Mouse (Mus musculus) lung, embryonic 14.5 days (tissue): Measurements from ENCODE around the gene Cript. TPM values are rescaled to one million over a fixed set of nuclear protein-coding genes. Genes with fewer than 3 reads are reported as not detected.

Experiments used
- ATAC-seq: fragments of 200-750 bp; cut with Nextera tagmentation; 2 replicates; pipeline ENCODE4 v1.8.0; 2017; ENCODE audit warnings: mild to moderate bottlenecking, moderate TSS enrichment, moderate library complexity; ENCODE audit not compliant: insufficient read depth
- DNase-seq: peaks from one replicate; pipeline ENCODE4 v3.0.0-alpha.2; 2015
- H3K27ac ChIP-seq: fragments of 300-500 bp; sonication (generic); 2 replicates; pipeline ENCODE4 v1.5.1; 2014; ENCODE audit warnings: low read depth, mild to moderate bottlenecking, moderate library complexity
- H3K27me3 ChIP-seq: fragments of 300-500 bp; sonication (generic); 2 replicates; pipeline ENCODE4 v1.6.1; 2014; ENCODE audit warnings: low read length, control low read depth; ENCODE audit not compliant: insufficient read depth
- H3K36me3 ChIP-seq: fragments of 300-500 bp; sonication (generic); 2 replicates; pipeline ENCODE4 v1.6.1; 2014; ENCODE audit warnings: control low read depth; ENCODE audit not compliant: insufficient read depth
- H3K4me1 ChIP-seq: fragments of 300-500 bp; sonication (generic); 2 replicates; pipeline ENCODE4 v1.6.1; 2014; ENCODE audit warnings: antibody characterized with exemption, control low read depth; ENCODE audit not compliant: insufficient read depth
- H3K4me2 ChIP-seq: fragments of 300-500 bp; sonication (generic); 2 replicates; pipeline ENCODE4 v1.6.1; 2014; ENCODE audit warnings: mild to moderate bottlenecking
- H3K4me3 ChIP-seq: fragments of 300-500 bp; sonication (generic); 2 replicates; pipeline ENCODE4 v1.5.1; 2014; ENCODE audit warnings: low read depth, low read length
- H3K9ac ChIP-seq: fragments of 300-500 bp; sonication (generic); 2 replicates; pipeline ENCODE4 v1.6.1; 2014
- H3K9me3 ChIP-seq: fragments of 300-500 bp; sonication (generic); 2 replicates; pipeline ENCODE4 v1.6.1; 2016; ENCODE audit warnings: low read depth, low read length, control low read depth
- CTCF ChIP-seq: IDR thresholded peaks from 2 replicates; pipeline ENCODE4 v1.5.1; 2016; ENCODE audit warnings: antibody characterized with exemption, low read depth
- WGBS: fragments of 180-500 bp; shearing (Covaris S2); extraction: QIAGEN DNeasy Blood & Tissue Kit; methylation state at CpG from one replicate; pipeline ENCODE4 v1.1.7; 2014; 5-methylcytosine and 5-hydroxymethylcytosine counted together
- polyA plus RNA-seq: library from polyadenylated mRNA; unstranded; fragments of >200 nt; fragmentation: Nextera tagmentation; extraction: Ambion mirVana; gene quantifications from 2 replicates; pipeline ENCODE4 v1.2.1, GENCODE M21; 2014

The Cript gene
- polyA plus RNA-seq, 1 experiment from 2014 or later = 131 TPM

- DNase-seq (peak; percentile 59), ATAC-seq (peak; percentile 52; the same call in 1 of the 2 replicates)
- Histone ChIP-seq H3K9me3 (no peaks in the 10 kb centered on the region), H3K4me3 (no peak overlapping the region), H3K4me1 (0 out of 2 replicates have a peak, but pooled peaks cover 5% of the 10 kb centered on the region), H3K4me2 (no peak overlapping the region), H3K36me3 (no peaks in the 10 kb centered on the region), H3K9ac (no peak overlapping the region), H3K27ac (no peak overlapping the region), H3K27me3 (no peaks in the 10 kb centered on the region)
- no peak for TF ChIP-seq CTCF
- WGBS = 53% methylated on average over 9 of the region's 9 CpGs
These were observed 25.3 kb downstream of the Cript start for GRCm38 (mm10) chr17:87050469-87051175.

GRCm38 (mm10) chr17:87051652-87052051 is 26.3 kb downstream of the Cript start:
- DNase-seq (no peak), ATAC-seq (no peak)
- no peak overlapping the region for H3K27ac ChIP-seq
- no peaks in the 10 kb centered on the region for H3K27me3 ChIP-seq
- H3K4me3 ChIP-seq = no peak overlapping the region
- no peak for TF ChIP-seq CTCF
- no peaks in the 10 kb centered on the region for H3K9me3 ChIP-seq
- 0 out of 2 replicates have a peak, but pooled peaks cover 5% of the 10 kb centered on the region for H3K4me1 ChIP-seq
- WGBS = 84% methylated on average over 1 of the region's 1 CpGs
- H3K9ac ChIP-seq = no peak overlapping the region
- no peak overlapping the region for H3K4me2 ChIP-seq
- H3K36me3 ChIP-seq = no peaks in the 10 kb centered on the region

GRCm38 (mm10) chr17:87052432-87052831 is 27.1 kb downstream of the Cript start:
- TF ChIP-seq CTCF = no peak
- H3K4me2 ChIP-seq = no peak overlapping the region
- no peak overlapping the region for H3K27ac ChIP-seq
- no peaks in the 10 kb centered on the region for H3K9me3 ChIP-seq
- H3K9ac ChIP-seq = no peak overlapping the region
- ATAC-seq (no peak), DNase-seq (no peak)
- 74% methylated on average over 1 of the region's 1 CpGs for WGBS
- H3K27me3 ChIP-seq = no peaks in the 10 kb centered on the region
- 0 out of 2 replicates have a peak, but pooled peaks cover 5% of the 10 kb centered on the region for H3K4me1 ChIP-seq
- H3K36me3 ChIP-seq = no peaks in the 10 kb centered on the region
- H3K4me3 ChIP-seq = no peak overlapping the region

- WGBS = 71% methylated on average over 5 of the region's 5 CpGs
- DNase-seq = no peak
- H3K27ac ChIP-seq = no peak overlapping the region
These were observed 28.6 kb downstream of the Cript start for GRCm38 (mm10) chr17:87053921-87054320.

GRCm38 (mm10) chr17:87055051-87055459 is 29.7 kb downstream of the Cript start:
- Histone ChIP-seq H3K27ac (no peak overlapping the region), H3K9ac (no peak overlapping the region), H3K4me2 (no peak overlapping the region), H3K4me1 (0 out of 2 replicates have a peak, but pooled peaks cover 5% of the 10 kb centered on the region), H3K4me3 (no peak overlapping the region), H3K27me3 (no peaks in the 10 kb centered on the region), H3K9me3 (no peaks in the 10 kb centered on the region), H3K36me3 (no peaks in the 10 kb centered on the region)
- 22% methylated on average over 5 of the region's 5 CpGs for WGBS
- no peak for TF ChIP-seq CTCF
- ATAC-seq (0 out of 2 replicates have a peak, but pooled peaks have one; percentile 40), DNase-seq (peak; percentile 23)

More at GRCm38 (mm10) chr17:87053921-87054320, 28.6 kb downstream of the Cript start:
- H3K9me3 ChIP-seq = no peaks in the 10 kb centered on the region
- no peak overlapping the region for H3K9ac ChIP-seq
- no peaks in the 10 kb centered on the region for H3K36me3 ChIP-seq
- H3K4me2 ChIP-seq = no peak overlapping the region
- 0 out of 2 replicates have a peak, but pooled peaks cover 5% of the 10 kb centered on the region for H3K4me1 ChIP-seq
- TF ChIP-seq CTCF = no peak
- ATAC-seq = no peak
- H3K4me3 ChIP-seq = no peak overlapping the region
- no peaks in the 10 kb centered on the region for H3K27me3 ChIP-seq

GRCm38 (mm10) chr17:87055663-87056062 is 30.3 kb downstream of the Cript start:
- H3K9me3 ChIP-seq = no peaks in the 10 kb centered on the region
- WGBS = 77% methylated on average over 1 of the region's 1 CpGs
- ATAC-seq (no peak), DNase-seq (no peak)
- no peak overlapping the region for H3K9ac ChIP-seq
- H3K4me2 ChIP-seq = no peak overlapping the region
- H3K4me3 ChIP-seq = no peak overlapping the region
- no peak overlapping the region for H3K27ac ChIP-seq
- no peaks in the 10 kb centered on the region for H3K36me3 ChIP-seq
- no peak for TF ChIP-seq CTCF
- no peaks in the 10 kb centered on the region for H3K27me3 ChIP-seq
- 0 out of 2 replicates have a peak, but pooled peaks cover 5% of the 10 kb centered on the region for H3K4me1 ChIP-seq

GRCm38 (mm10) chr17:87056761-87057160 is 31.4 kb downstream of the Cript start:
- H3K36me3 ChIP-seq = no peaks in the 10 kb centered on the region
- WGBS = 87% methylated on average over 7 of the region's 7 CpGs
- H3K4me2 ChIP-seq = no peak overlapping the region
- TF ChIP-seq CTCF = no peak
- no peaks in the 10 kb centered on the region for H3K9me3 ChIP-seq
- no peak for DNase-seq
- ATAC-seq = no peak
- no peaks in the 10 kb centered on the region for H3K27me3 ChIP-seq
- no peak overlapping the region for H3K4me3 ChIP-seq
- H3K4me1 ChIP-seq = 0 out of 2 replicates have a peak, but pooled peaks cover 5% of the 10 kb centered on the region
- no peak overlapping the region for H3K27ac ChIP-seq
- no peak overlapping the region for H3K9ac ChIP-seq
